Mouse (Mus musculus): ENCODE measurements around the gene Cpxm1.

DNA sequence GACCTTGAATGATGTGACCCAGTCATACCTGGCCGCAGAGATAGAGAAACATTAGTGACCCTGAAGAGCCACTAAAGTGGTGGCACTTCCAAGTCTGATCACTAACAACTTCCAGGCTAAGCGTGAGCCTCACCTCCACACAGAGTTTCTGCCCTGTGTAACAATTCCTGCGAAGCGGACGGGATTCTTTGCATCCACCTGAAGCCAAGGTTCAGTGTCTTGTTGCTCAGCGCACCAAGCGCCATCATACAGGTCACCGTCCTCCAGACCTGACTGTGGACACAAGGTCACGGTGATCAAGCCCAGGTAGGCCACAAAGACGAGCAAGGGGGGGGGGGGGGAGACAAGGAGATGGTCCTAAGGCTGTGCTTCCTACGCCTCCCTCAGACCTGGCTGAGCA lies 1.7 kb downstream of the Cpxm1 start:
- TF ChIP-seq REST (IDR thresholded peaks at IDR 0.05; ENCODE audit: insufficient read depth, insufficient read length) = no peak
- TF ChIP-seq USF1 (IDR thresholded peaks at IDR 0.05; ENCODE audit: low read depth) = no peak
- no peak for TF ChIP-seq POLR2AphosphoS2 (IDR thresholded peaks at IDR 0.05; ENCODE audit: insufficient read length, low read depth)
- TF ChIP-seq MYOD1 (IDR thresholded peaks at IDR 0.05; ENCODE audit: control insufficient read depth in 1 of 3, insufficient read length in 2 of 3, low read depth in 2 of 3) = no peak
- no peak for TF ChIP-seq MAX (IDR thresholded peaks at IDR 0.05; ENCODE audit: low read depth)
- TF ChIP-seq CEBPB (IDR thresholded peaks at IDR 0.05; ENCODE audit: insufficient read depth, poor library complexity, severe bottlenecking) = no peak
- no peak for TF ChIP-seq TCF12 (IDR thresholded peaks at IDR 0.05; ENCODE audit: insufficient read depth, poor library complexity, severe bottlenecking)
- TF ChIP-seq POLR2A (IDR thresholded peaks at IDR 0.05; ENCODE audit: insufficient read length, low read depth) = no peak
- TF ChIP-seq TCF3 (IDR thresholded peaks at IDR 0.05; ENCODE audit: insufficient read length, low read depth) = no peak
- TF ChIP-seq MYOG (IDR thresholded peaks at IDR 0.05; ENCODE audit: control insufficient read depth in 1 of 3, insufficient read depth in 1 of 3, insufficient read length in 2 of 3, low read depth in 2 of 3) = no peak
- TF ChIP-seq E2F4 (IDR thresholded peaks at IDR 0.05; ENCODE audit: insufficient read depth) = no peak

Data from myocyte (in vitro differentiated cells).